Mouse (Mus musculus): ENCODE results near the gene Akt1s1.
"Not testable (repeated sequence)": the region's sequence is repeated elsewhere in the genome, so short reads cannot be mapped to it uniquely, and the experiment has no call there.

The Akt1s1 gene

DNA sequence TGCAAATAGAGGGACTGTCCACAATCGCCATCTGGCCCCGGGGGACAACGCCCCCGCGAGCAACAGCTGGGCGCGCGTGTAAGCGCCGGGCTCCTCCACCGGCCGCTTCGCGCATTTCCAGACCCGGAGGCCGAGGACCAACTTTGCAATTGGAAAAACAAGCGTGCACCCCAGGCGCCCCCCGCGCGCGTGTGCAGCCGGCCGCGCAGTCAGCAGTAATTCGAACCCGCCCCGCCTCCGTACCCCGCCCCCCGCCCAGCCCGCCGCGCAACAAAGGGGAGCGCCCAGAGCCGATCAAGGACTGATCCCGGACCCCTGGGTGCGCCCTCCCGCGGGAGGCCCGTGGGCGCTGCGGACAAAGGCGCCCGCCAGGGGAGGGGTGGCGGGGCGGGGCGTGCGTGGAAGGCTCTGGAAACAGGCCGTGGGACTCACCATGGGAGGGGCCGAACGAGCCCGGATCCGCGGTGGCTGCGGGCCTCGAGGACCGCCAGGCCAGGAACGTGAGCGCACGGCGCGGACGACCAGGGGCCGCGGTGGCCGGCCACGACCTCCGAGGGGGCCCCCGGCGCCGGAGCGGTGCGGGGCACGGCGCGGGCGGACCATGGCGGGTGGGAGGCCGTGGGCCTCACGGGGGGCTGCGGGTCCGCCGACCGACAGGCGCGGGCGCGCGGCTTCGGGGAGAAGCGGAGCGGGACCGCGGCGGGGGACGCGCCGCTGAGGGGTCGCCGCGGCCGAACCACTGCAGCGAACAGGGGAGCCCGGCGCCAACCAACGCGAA is 20.3 kb downstream of the Akt1s1 start:
- DNase-seq (ENCODE audit: low spot score in 2 of 2): peak; percentile 65 to 72

DNA sequence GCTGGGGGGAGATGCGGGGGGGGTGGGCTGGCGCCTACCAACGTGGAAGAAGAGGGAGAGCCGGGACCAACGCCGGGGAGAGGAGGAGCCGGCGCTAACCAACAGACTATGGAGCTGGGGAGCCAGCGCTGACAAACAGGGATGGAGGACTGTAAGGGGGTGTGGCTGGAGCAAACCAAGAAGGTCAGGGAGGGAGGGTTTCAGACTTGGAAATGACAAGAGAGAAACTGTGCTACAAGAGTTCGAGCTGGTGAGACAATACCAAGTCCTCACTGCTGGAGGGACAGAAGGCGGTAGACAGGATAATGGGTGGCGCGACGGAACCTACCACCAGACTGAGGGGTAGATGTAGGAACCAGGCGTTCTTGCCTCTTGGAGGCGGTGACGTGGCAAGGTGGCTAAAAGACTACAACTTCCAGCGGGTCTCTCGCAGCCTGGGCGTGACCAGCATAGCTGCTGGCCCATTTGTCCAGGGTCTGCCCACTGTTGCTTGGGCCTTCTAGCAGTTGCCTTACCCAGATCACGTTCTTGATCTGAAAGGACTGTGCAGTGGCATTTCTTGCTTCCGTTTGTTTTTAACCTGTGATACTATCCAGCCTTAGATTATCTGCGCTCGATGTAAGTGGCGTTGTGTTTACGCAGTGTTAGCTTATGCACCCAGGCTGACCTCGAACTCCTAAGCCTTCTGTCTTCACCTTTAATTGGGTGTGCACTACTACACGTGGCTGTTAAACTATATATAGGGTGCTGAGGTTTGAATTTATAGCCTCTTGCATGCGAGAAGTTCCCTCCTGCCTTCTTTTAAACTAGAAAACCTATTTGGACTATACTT is 21.1 kb downstream of the Akt1s1 start, which contains the start of gene Ptov1:
Gene Ptov1 (minus strand): TSS at position 92 of the 832 bp plus-strand sequence.
- peak; percentile 80 to 91 for DNase-seq (ENCODE audit: low spot score in 2 of 2)

DNA sequence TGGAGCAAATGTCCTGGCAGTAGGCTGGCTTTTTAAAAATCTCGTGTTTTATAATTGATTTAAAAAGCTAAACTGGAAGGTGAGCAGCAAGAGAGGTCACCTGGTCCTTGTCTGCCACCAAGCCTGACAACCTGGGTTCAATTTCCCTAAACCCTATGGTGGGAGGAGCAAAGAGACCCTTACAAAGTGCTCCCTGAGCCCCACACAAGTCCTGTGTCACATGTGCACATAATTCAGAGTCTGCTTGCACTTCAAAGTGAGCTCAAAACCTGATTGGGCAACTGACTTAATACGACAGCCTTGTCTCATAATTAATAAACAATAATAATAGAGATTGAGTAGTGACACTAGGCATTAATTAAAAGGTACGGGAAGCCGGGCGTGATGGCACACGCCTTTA is 21.8 kb downstream of the Akt1s1 start:
- DNase-seq (ENCODE audit: low spot score in 2 of 2): no peak

DNA sequence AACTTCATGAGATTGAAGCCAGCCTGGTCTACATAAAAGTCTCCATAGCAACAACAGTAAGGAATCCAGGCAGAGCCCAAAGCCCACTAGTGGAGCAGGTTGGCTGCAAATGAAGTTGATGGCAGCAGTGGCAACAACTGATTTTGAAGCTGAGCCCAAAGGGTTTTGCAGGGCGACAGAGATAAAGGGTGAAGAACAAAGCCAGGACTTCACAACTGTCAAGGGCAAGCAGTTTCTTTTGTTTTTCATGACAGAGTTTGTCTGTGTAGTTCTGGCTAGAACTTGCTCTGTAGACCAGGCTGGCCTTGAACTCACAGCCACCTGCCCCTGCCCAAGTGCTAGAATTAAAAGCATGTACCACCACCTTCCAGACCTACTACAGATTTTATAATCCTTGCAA is 22.4 kb downstream of the Akt1s1 start:
- no peak for DNase-seq (ENCODE audit: low spot score in 2 of 2)

DNA sequence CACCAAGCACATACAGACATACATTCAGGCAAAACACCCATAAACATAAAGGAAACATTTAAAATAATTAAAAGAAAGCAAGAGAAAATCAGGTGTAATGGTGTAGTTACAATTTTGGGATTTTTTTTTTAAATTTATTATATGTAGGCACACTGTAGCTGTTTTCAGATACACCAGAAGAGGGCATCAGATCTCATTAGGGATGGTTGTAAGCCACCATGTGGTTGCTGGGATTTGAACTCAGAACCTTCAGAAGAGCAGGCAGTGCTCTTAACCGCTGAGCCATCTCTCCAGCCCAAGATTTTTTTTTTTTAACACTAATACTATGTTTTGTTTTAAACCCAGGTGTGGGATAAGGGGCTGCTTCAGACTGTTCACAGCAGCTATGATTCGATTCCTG is 23.0 kb downstream of the Akt1s1 start:
- not testable (repeated sequence) for DNase-seq (ENCODE audit: low spot score in 2 of 2)

DNA sequence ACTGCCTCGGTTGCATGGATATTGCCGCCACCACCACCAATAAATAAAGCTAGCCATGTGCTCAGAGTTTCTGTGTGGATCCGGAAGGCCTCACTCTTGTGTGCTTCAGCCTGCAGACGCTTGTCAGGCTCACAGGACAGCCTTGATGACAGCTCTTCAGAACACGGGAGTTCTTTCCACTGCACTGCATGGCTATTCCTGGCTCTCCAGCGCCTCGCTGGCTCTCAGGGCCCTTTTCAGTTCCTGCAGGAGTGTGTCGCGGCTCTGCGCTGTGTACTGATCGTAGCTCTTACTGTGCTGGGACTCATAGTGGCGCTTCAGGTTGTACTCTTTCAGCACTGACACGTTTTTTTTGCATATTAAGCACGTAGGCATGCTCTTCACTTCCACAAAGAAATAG is 29.0 kb downstream of the Akt1s1 start:
- DNase-seq (ENCODE audit: low spot score in 2 of 2): no peak

DNA sequence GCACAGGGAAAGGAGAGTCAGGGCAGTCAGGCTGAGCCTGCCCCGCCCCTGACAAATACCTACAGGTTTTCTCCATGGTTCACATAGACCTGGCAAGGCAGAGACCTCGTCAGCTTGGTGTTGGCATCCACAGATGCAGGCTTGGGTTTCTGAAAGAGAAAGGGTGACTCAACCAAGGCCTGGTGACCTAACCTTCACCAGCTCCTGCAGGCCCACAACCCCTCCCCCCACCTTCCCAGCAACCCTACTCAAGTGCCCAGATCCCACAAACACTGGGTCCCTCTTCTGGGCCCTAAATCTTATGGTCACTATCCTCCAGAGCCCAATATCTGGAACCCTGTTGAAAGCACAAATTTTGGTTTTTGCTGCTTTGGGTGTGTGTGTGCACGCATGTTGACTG is 34.2 kb downstream of the Akt1s1 start:
- no peak for DNase-seq (ENCODE audit: low spot score in 2 of 2)

DNA sequence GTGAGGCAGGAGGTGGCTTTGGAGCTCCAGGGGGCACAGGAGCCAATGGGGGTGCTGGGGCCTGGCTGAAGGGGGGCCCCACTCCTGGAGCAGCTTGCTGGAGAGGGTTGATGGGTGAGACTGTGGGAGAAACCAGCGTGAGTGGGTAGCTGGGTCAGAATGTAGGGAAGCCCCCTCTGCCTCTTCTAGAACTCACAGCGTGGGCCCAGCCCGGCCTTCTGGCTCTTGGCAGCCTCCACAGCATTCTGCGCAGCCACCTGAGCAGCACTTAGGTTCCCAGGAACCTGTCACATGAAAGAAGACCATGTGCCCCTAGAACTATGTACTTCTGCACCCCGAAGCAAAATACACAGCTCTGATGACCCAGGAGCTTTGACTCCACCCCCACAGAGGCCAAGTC is 35.8 kb downstream of the Akt1s1 start:
- DNase-seq (ENCODE audit: low spot score in 2 of 2): no peak

DNA sequence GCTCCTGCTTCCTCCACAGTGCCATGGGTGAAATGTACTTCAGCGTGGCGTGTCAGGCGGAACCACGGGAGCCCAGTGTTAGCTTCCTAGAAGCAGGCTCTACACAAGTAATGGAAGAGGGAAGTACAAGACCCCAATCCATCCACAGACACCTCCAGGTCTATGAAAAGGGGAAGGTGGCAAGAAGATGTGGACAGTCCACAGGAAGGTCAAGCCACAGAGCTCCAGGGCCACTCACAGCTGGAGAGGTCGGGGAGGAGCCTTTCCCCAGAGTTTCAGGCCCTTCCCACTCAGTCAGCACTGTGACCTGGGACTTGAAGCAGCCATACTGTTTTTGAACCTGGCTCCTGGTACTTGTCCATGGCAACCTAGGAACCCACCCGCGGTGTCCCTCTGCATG is 38.2 kb downstream of the Akt1s1 start:
- no peak for DNase-seq (ENCODE audit: low spot score in 2 of 2)

DNA sequence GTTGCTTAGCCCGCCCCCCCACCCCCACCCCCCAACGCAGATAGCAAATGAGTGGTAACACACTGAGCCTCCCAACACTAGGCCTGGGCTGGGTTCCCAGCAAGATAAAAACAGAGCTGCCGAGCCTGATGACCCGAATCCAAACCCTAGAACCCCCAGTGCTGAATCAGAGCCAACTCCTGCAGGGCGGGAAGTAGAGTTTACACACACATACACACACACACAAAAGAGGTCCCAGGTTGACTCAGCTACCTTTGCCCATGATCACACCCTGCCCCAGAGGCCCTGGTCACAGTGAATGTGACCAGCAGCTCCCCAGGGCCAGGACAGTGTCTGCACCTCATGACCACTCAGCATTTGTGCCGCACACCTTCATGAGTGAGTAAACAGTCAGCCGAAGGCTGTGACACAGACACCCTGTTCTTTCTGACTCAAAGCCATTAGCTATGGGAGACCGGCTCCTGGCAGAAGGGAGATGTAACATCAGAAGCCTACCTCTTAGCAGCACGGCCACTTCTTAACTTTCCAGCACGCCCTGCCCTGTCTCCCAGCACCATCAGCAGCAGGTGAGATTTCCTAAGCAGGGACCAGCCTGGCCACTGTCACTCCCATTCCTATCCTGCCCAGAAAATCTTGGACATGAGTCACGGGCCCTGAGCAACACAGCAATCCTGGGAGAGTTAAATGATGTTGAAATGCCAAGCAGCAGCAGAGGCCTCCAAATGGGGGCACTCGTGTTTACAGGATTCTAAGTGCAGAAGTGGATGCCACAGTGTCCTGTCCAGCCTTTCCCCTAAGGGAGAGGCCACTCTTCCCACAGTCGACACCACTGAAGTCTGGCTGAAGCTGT is 39.7 kb downstream of the Akt1s1 start:
- no peak for DNase-seq (ENCODE audit: low spot score in 2 of 2)

DNA sequence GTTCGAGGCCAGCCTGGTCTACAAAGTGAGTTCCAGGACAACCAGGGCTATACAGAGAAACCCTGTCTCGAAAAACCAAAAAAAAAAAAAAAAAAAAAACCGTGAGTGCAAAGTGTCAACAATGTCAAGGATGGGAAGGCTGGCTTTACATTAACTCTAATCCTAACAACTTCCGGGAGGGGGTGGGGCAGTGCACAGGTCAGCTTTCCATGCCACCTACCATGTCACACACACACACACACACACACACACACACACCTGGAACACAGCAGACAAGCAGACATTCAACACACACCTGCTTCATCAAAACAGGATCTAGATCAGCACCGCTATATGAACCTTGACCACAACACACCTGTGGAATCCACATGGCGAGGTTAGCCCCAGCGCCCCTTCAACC is 41.4 kb downstream of the Akt1s1 start:
- no peak for DNase-seq (ENCODE audit: low spot score in 2 of 2)

DNA sequence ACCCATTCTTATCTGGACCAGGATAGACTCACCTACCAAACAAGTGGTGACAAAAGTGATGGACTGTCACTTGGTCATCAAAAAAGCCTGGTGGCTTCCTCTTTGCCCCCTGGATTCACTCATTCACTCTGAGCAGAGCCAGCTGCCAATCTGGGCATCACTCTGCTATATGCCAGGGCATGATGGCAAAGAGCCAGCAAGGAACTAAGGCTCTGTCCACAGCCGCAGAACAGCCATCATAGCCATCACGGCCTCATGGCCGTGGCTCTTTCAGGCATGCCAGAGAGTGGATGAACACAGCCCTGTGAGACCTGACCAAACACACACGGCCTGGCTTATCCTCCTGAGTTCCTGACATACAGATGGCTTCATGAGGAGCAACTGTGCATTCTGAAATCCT is 41.9 kb downstream of the Akt1s1 start:
- no peak for DNase-seq (ENCODE audit: low spot score in 2 of 2)

DNA sequence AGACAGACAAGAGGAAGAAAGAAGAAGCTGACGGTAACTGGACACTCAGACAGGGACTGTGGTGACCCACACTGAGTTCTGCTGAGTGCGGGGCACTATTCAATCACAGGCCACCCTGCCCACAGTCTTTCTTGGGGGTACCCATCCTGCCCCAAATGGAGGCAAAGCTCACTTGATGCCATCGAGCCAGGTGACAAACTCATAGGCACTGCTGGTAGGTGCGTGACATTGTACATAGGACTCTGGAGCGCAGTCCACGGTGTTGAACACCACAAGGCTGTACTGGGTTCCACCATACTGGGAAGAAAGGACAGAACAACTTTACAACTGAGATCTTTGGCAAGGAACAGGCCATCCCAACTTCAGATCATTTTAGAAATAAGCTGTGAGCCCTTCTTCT is 42.8 kb downstream of the Akt1s1 start:
- no peak for DNase-seq (ENCODE audit: low spot score in 2 of 2)

DNA sequence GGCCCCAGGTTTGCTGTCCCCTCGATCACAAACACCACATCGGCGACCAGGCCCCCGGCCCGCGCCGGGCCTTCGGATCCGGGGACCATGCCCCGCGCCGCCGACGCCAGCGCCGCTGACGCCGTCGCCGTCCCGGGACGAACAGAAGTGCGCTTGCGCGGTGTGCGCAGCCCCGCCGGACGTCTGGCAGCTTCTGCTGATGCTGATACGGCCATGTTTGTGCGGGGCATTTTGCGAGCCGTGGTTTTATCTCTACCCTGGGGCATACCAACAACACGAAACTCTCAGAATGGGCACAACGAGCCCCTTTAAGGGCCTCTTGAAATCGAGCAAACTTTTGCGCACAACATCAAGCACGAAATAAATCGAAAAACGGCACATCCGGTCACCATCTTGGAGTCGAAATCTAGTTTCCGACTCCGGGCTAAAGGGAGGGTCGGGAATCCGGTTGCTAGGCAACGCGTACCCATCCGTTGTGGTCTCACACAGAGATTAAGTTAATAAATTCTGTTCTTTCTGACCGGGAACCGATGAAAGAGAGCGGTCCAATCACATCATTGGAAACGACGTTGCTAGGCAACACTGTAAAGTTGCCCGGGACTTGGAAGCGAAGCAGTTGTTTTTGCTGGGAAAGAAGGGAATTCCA is 43.6 kb downstream of the Akt1s1 start, which contains the start of gene Med25:
Gene Med25 (minus strand): TSS at position 437 of the 646 bp plus-strand sequence.
- DNase-seq (ENCODE audit: low spot score in 2 of 2): peak; percentile 84 to 85

DNA sequence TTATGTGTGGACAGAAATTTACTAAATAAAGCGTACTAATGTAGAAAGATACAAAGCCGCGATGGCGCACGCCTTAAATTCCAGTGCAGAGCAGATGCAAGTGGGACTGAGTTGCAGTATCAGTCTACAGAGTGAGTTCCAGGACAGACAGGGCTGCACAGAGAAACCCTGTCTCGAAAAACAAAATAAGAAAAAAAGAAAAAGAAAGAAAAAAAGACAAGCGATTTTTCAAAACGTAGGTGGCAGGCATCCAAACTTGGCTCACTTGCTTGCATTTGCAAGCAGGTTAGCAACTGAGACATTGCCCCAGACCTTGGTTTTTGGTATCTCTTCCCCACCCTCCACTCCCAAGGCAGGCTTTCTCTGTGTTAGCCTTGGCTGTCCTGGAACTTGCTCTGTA is 44.4 kb downstream of the Akt1s1 start:
- DNase-seq (ENCODE audit: low spot score in 2 of 2): no peak

DNA sequence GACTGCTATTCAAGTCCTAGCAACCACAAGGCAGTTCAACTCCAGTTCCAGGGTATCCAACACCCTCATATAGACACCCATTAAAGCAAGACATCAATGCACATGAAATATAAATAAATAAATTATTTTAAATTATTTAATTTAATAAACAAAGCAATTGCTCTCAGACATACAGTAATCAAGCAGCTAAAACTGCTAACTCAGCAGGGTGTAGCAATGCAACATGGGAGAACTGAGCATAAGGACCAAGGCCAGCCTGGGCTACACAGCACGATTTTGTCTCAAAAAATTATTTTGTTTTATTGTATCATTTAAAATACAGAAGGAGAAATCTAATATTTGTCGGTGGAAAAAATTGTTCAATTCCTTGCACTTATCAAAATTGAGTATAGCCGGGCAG is 45.4 kb downstream of the Akt1s1 start:
- DNase-seq (ENCODE audit: low spot score in 2 of 2): no peak

DNA sequence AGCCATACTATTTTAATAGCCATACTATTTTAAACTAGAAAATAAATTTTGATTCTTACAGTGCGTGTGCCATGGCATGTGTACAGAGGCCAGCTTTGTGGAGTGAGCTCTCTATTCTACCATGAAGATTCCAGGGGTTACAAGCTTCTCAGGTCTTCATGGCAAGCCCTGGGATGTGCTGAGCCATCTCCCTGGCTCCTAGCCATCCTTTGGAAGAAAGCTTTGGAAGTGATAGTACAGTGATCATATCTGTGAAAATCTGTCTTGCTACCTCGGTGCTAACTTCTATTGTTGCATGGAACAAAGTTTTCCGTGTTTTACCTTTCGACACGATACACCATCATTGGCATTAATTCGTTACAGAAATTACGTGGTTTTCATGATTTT is 46.4 kb downstream of the Akt1s1 start:
- DNase-seq (ENCODE audit: low spot score in 2 of 2): no peak

DNA sequence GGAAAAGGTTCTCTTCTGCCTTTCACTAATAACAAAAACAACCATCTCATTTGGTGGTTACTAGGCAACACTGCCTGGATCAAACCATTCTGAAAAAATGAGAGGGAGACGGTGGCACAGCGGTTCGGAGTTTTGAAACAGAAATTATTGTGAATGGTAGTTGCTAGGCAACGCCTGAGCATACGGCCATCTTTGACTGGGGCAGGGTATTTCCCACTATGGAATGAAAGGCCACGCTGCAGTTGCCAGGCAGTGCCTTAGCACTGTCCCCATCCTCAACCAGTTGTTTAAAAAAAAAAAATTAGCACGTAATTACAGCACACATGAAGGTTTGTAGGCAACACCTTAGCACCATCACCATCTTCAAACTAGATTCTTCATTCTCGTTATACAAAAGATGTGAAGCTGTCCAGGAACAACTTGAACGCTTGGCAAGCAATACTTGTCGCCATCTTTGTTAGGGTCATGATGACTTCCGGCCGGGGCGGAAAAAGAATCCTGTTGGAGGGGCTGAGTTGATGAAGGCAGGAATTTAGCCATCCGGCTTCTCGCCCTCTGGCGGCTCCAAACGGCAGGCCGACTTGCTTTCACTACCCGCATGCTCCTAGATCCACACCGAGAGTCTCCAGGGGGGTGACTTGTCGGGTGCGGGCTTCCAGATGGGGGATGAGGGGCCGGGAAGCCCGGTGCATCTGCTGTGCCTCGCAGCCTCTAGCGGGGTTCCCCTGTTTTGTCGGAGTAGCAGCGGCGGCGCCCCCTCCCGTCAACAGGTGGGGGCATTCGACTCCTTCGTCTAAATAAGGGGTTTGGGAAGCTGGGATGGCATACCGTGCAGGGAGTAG is 47.0 kb downstream of the Akt1s1 start, which contains the start of gene Fuz:
Gene Fuz (plus strand): TSS at position 487 of the 842 bp plus-strand sequence.
- peak; percentile 78 to 88 for DNase-seq (ENCODE audit: low spot score in 2 of 2)

DNA sequence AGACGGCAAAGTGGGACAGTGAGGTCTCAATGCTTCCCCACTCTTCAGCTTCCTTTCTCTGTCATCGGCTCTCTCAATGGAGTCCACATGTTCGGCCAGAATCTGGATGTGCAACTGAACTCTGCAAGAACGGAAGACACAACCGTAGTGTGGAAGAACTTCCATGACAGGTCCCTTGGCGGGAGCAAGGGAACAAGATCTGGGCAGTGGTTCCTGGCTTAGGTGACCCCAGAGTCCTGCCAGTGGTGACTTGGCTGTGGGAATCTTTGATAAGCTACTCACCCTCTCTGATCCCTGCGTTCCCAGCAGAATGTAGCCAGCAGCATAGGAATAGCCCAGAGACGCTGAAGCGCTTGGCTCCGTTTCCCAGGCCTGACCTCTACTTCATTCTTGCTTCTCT is 47.7 kb downstream of the Akt1s1 start:
- no peak for DNase-seq (ENCODE audit: low spot score in 2 of 2)

DNA sequence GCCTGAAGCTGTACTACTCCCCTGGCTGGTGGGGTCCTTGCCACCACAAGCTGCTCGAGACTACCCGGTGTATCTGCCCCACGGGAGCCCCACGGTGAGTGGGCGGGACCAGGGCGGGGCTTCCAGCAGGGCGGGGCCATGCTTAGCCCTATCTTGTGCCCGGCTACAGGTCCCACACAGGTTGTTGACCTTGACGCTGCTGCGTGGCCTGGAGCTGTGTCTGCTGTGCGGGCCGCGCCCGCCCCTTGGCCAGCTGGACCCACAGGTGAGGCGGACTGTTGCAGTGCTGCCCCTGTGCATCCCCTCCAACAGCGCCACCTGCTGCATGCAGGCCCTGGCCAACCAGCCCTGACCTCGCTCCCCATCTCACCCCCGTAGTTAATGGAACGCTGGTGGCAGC is 49.8 kb downstream of the Akt1s1 start:
- DNase-seq (ENCODE audit: low spot score in 2 of 2): peak in 1 of 2 experiments; percentile 26
